Mouse (Mus musculus) kidney, adult 18-20 months (tissue): Measurements from ENCODE around the gene Stfa2l1.
"Not testable (repeated sequence)": the region's sequence is repeated elsewhere in the genome, so short reads cannot be mapped to it uniquely, and the experiment has no call there.

Experiments
- DNase-seq: peaks from one replicate; pipeline ENCODE4 v3.0.0; 2021

Stfa2l1 gene

DNA sequence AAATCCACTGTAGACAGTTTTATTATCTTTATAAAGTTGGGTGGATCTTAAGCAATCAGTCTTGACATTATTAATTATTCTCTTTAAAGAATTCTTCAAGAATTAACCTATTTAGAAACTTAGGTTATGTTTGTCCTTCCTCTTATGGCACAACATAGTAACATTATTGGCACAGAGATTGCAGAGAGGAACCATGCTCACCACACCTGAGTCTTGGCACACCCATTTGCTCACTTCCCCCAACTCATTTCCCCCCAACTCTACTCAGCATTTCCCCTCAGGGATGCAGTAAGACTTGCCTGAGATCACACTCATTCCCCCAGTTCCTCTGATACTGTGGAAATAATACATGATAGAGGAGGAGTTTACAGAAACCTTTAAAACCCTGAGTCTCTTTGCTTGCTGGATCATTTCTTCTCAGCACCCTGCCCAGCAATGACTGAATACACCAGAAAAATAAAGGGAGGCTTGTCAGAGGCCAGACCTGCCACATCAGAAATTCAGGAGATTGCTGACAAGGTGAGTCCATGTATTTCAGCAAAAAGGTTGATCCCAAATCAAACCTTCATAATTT, at the start of gene Stfa2l1:
Gene Stfa2l1 (plus strand): TSS at position 410 of the 574 bp plus-strand sequence.
- DNase-seq = no peak

DNA sequence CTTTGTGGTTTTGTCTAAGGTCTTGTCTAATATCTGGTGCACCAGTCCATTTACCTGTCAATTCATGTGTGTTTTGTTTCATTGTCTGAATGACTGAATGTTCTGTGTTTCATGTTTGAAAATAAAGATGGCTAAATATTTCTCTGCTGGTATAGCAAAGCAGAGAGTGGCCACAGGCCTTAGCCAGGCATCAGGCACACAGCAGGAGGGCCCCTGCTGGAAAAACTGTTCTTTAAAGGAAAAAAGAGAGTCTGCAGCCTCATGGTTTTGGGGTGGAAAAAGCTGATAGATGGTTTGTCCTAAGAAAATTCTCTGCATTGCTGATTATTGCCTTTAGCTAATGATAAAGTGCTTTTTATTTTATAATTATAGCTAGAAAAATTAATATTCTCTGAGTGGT, 45.1 kb upstream of the Stfa2l1 start:
- DNase-seq = not testable (repeated sequence)

DNA sequence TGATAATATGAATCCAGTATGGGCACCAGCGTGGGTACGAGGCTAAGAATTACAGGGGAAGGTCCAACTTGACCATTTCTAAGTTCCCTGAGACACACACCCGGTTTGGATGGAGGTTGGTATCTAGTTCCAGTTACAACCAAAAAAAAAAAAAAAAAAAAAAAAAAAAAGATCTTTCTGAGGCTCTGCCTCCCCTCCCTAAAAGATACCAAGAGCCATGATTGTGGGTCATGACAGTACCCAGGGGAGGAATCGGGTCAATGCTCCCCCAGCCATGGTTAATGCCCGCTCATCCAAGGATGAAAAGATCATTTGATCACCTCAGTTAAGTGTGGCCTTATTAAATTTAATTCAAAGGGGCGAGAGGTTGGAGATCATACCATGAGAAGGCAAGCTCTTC, 40.9 kb upstream of the Stfa2l1 start:
- DNase-seq = not testable (repeated sequence)

DNA sequence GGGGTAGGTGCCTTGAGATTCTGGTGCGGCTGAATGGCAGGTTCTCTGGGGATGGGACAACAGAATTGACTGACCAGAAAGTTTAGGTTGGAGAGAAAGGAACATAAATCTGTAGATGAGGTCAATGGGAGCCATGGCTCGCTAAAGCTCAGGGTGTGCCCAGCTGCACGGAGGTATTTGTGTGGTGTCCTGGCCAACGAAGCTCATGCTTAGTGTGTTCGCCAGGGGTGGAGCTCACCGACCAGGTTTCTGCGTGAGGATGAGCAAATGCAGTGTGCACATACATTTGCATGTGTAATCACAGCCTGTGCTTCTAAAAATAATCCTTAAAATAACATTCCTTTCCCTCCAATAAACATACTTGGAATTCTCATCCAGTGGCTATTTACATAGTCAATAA, 28.5 kb upstream of the Stfa2l1 start:
- peak; percentile 16 for DNase-seq

DNA sequence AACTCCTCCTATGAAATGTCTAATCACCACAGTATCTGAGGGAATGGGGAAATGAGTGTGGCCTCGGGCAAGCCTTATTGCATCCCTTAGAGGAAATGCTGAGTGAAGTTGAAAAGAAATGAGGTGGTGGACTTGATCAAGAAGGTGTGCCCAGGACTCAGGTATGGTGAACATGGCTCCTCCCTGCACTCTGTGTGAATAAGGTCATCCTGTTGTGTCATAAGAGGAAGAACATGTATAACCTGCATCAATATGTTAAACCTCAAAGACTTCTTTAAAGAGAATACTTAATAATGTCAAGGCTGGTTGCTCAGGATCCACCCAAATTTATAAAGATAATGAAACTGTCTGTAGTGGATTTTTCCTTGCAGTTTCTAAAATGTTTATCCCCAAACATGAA, 25.5 kb upstream of the Stfa2l1 start, which contains the start of gene Csta1:
Gene Csta1 (minus strand): TSS at position 101 of the 400 bp plus-strand sequence.
- no peak for DNase-seq

DNA sequence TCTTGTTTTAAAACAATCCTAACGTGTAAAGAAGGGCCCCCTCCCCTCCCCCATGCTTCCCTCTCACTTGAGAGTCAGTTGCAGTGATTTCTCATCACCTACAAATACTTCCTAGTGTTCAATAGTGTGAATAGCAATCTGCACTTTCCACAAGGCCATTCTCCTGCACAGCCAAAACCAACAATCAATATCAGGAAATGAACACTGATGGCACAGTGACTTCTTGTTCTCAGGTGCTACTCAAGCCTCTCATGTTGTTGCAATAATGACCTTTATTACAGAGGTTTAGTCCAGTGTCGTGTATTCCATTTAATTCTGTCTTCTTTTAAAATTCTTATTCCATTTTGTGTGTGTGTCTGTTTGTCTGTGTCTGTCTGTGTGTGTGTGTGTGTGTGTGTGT, 18.4 kb upstream of the Stfa2l1 start:
- no peak for DNase-seq

DNA sequence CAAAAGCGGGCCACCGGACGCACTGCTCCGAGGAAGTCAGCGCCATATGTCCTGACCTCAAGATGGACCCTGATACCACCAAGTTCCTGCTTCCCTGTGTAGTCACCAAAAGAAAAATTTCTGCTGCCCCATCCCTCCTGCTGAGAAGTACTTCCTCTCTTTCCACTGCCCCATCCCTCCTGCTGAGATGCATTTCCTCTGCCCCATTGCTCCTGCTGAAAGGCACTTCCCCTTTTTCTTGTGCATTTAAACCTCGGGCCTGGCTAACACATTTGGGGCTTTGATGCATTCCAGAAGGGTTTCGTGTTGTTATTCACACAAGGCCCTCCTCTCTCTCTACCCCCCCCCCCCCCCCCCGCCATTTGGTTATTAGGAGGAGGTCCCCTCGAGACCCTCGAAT, 11.2 kb downstream of the Stfa2l1 start:
- DNase-seq = not testable (repeated sequence)

DNA sequence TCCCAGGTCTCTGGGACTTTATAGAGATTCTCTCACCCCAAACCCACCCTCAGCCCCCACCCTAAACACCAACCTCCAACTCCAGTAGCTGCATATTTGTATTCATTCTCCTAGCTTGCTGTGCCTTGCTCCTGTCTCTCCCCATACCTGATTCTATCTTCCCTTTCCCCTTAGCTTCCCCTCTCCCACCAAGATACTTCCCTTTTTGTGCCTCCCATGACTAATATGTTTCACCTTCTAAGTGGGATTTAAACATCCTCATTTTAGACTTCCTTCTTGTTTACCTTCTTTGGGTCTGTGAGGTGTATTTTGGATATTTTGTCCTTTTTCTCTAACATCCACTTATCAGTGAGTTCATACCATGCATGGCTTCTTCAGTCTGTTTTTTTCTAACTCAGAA, 19.5 kb downstream of the Stfa2l1 start:
- DNase-seq = no peak

DNA sequence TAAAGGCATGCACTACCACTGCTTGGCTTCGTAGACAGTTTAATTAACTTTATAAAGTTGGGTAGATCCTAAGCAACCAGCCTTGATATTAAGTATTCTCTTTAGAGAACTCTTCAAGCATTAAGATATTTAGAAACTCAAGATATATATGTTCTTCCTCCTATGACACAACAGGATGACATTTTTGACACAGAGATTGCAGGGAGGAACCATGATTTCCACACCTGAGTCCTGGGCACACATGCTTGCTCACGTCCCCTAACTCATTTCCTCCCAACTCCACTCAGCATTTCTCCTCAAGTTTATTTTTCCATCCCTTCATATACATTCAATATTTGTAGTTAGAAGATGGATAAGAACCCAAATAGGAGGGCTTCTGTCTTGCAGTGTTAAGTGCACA, 23.3 kb downstream of the Stfa2l1 start:
- DNase-seq = no peak

DNA sequence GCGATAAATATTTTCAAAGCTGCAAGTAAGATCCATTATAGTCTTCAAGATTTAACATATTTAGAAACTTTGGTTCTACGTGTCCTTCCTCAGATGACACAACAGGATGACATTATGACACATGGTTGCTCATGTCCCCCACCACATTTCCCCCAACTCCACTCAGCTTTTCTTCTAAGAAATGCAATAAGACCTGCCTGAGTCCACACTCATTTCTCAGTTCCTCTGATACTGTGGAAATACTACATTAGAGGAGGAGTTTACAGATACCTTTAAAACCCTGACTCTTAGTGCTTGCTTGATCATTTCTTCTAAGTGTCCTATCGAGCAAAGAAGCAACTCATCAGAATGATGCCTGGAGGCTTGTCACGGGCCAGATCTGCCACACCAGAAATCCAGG, 27.3 kb downstream of the Stfa2l1 start, which contains the start of gene Gm5483:
Gene Gm5483 (plus strand): TSS at position 301 of the 400 bp plus-strand sequence.
- not testable (repeated sequence) for DNase-seq

DNA sequence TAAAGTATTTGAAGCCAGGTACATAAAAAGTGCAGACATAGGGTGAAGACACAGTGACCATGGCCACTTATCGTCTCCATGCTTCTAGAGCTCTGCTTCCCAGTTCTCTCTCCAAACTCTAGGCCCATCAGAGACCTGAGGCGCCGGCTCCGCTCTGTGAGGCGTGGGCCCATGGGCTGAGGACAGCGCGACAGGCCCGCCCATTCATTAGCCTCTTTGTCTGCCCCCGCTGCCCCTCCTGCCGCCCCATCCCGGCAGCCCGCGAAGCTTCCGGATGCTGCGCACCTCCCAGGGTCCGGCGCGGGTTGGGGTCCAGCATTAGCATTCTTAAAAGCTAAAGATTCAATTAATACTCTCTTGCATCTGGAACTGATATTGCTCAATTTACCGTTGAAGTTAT, 42.6 kb downstream of the Stfa2l1 start:
- DNase-seq = no peak

DNA sequence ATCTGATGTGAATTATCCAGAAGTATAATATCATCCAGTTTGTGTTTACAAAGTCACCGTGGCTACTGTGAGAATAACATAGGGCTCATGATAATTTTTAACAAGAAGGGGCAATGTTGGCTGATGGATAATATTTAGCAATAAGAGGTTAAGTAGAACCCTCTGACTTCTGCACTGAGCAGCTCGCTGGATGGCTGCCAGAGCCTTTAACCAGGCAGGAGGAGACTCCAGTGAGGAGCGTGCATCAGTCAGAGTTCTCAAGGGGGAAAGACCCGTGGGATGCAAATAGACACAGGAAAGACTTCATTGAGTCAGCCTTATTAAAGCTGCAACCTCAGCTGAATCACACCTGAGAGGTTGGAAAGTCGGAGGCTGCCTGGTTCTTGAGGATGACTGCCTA, 47.2 kb downstream of the Stfa2l1 start:
- peak; percentile 41 for DNase-seq

DNA sequence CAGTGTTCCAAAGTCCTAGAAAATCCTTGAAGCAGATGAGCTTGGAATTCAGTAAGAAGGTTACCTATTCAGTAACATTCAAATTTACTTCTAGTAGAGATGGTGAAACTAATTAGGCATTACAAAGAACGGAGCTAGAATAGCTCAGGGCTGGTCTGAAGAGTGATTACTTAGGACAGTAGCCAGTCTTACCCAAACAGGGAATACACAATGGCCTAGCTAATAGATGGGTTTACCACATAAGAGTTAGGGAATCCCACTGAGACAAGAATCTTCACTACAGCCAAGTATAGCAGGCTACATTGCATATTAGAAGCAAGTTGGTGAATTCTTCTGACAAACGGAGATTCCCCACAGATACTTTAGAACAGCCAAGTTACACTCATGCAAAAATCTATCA, 49.1 kb downstream of the Stfa2l1 start:
- not testable (repeated sequence) for DNase-seq

DNA sequence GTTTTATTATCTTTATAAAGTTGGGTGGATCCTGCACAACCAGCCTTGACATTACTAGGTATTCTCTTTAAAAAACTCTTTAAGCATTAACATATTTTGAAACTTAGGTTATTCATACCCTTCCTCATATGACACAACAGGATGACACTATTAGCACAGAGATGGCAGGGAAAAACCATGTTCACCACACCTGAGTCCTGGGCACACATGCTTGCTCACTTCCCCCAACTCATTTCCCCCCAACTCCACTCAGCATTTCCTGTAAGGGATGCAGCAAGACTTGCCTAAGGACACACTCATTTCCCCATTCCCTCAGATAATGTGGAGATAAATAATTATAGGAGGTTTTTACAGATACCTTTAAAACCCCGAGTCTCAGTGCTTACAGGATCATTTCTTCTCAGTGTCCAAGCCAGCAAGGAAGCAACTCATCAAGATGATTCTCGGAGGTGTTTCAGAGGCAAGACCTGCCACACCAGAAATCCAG, 53.4 kb downstream of the Stfa2l1 start, which contains the start of gene Gm5416:
Gene Gm5416 (plus strand): TSS at position 437 of the 487 bp plus-strand sequence.
- DNase-seq = no peak
